Mouse (Mus musculus) bone marrow macrophage, adult 2 months (primary cell): Measurements from ENCODE around the gene Oscp1.

ENCODE experiments used
- CTCF ChIP-seq: IDR thresholded peaks from 2 replicates; pipeline ENCODE4 v1.5.1; 2012; ENCODE audit warnings: low read depth, mild to moderate bottlenecking, low read length, moderate library complexity
- POLR2A ChIP-seq: IDR thresholded peaks from 2 replicates; pipeline ENCODE4 v1.6.1; 2012; ENCODE audit warnings: mild to moderate bottlenecking, low read depth, low read length, borderline replicate concordance

- no peak for TF ChIP-seq CTCF
- no peak for TF ChIP-seq POLR2A
Observed at GRCm38 (mm10) chr4:126119051-126119450, 60.7 kb downstream of the Oscp1 start.
